Mouse (Mus musculus) liver, embryonic 14.5 days (tissue): Measurements from ENCODE around the gene Atp6ap2.

Experiments used
- CTCF ChIP-seq: IDR thresholded peaks from 2 replicates; pipeline ENCODE4 v1.5.1; 2016; ENCODE audit warnings: antibody characterized with exemption, low read depth, control low read depth
- EP300 ChIP-seq: IDR thresholded peaks from 2 replicates; pipeline ENCODE4 v1.6.1; 2016; ENCODE audit warnings: antibody characterized with exemption, low read depth

GRCm38 (mm10) chrX:12644976-12645375, 57.4 kb downstream of the Atp6ap2 start:
- no peak for TF ChIP-seq CTCF
- TF ChIP-seq EP300: no peak
